Mouse (Mus musculus) MEL (cell line): ENCODE data around the gene Itgam. TPM values are rescaled to one million over a fixed set of nuclear protein-coding genes. Genes with fewer than 3 reads are reported as not detected.

Experiments used
- DNase-seq: peaks from one replicate; pipeline ENCODE4 v3.0.0; 2011; ENCODE audit warnings: low read depth, low spot score
- H3K27ac ChIP-seq: 2 replicates; pipeline ENCODE4 v1.5.1; 2012; ENCODE audit warnings: low read depth, mild to moderate bottlenecking, control low read depth, low read length, moderate library complexity; ENCODE audit not compliant: control insufficient read depth
- H3K27me3 ChIP-seq, 2 experiments: fragments of 150-350 bp in 1 of 2; sonication (generic) in 1 of 2; 2 replicates each; pipeline ENCODE4 v1.6.1; 2012; ENCODE audit warnings: low read length in 2 of 2, mild to moderate bottlenecking in 2 of 2, improper control_type of control experiment in 1 of 2, moderate library complexity in 1 of 2; ENCODE audit not compliant: insufficient read depth in 2 of 2, control insufficient read depth in 1 of 2
- H3K36me3 ChIP-seq, 2 experiments: 2 replicates each; pipeline ENCODE4 v1.6.1; 2012 to 2014; ENCODE audit warnings: low read length in 2 of 2, improper control_type of control experiment in 1 of 2, inconsistent platforms in 1 of 2, mild to moderate bottlenecking in 1 of 2; ENCODE audit not compliant: insufficient read depth in 2 of 2, control insufficient read depth in 1 of 2
- H3K4me1 ChIP-seq, 2 experiments: fragments of 150-350 bp in 1 of 2; sonication (generic) in 1 of 2; 2 replicates each; pipeline ENCODE4 v1.6.1; 2012; ENCODE audit warnings: low read length in 2 of 2, improper control_type of control experiment in 1 of 2, mild to moderate bottlenecking in 1 of 2; ENCODE audit not compliant: insufficient read depth in 2 of 2, control insufficient read depth in 1 of 2
- H3K4me3 ChIP-seq, 2 experiments: fragments of 150-350 bp in 1 of 2; sonication (generic) in 1 of 2; 2 replicates each; pipeline ENCODE4 v1.5.1; 2012; ENCODE audit warnings: low read depth in 2 of 2, low read length in 2 of 2, mild to moderate bottlenecking in 2 of 2, moderate library complexity in 2 of 2, control low read depth in 1 of 2, improper control_type of control experiment in 1 of 2; ENCODE audit not compliant: control insufficient read depth in 1 of 2, insufficient read depth in 1 of 2
- H3K79me2 ChIP-seq: 2 replicates; pipeline ENCODE4 v1.6.1; 2012; ENCODE audit warnings: mild to moderate bottlenecking, low read length, moderate library complexity; ENCODE audit not compliant: control insufficient read depth, poor library complexity, insufficient read depth
- H3K9ac ChIP-seq: 2 replicates; pipeline ENCODE4 v1.6.1; 2012; ENCODE audit warnings: low read depth, mild to moderate bottlenecking, control low read depth, low read length, moderate library complexity; ENCODE audit not compliant: control insufficient read depth, poor library complexity, severe bottlenecking
- H3K9me3 ChIP-seq: fragments of 150-350 bp; sonication (generic); replicated peaks from 2 replicates; pipeline ENCODE4 v1.6.1; 2012; ENCODE audit warnings: mild to moderate bottlenecking, low read length, improper control_type of control experiment, moderate library complexity; ENCODE audit not compliant: insufficient read depth
- BHLHE40 ChIP-seq: IDR thresholded peaks from 2 replicates; pipeline ENCODE4 v1.6.1; 2012; ENCODE audit warnings: low read depth, mild to moderate bottlenecking, inconsistent platforms, low read length, improper control_type of control experiment, borderline replicate concordance
- CHD2 ChIP-seq: IDR thresholded peaks from 2 replicates; pipeline ENCODE4 v1.6.1; 2011; ENCODE audit warnings: low read length, improper control_type of control experiment
- E2F4 ChIP-seq: IDR thresholded peaks from 2 replicates; pipeline ENCODE4 v1.6.1; 2011; ENCODE audit warnings: low read depth, low read length, improper control_type of control experiment, borderline replicate concordance
- GABPA ChIP-seq: IDR thresholded peaks from 2 replicates; pipeline ENCODE4 v1.6.1; 2012; ENCODE audit warnings: low read depth, mild to moderate bottlenecking, inconsistent platforms, low read length, improper control_type of control experiment, moderate library complexity
- JUND ChIP-seq: IDR thresholded peaks from 2 replicates; pipeline ENCODE4 v1.6.1; 2011; ENCODE audit warnings: low read depth, mild to moderate bottlenecking, improper control_type of control experiment, low read length
- KAT2A ChIP-seq: conservative IDR thresholded peaks from 2 replicates; pipeline ENCODE4 v1.6.1; 2012; ENCODE audit warnings: low read depth, low read length, improper control_type of control experiment, inconsistent platforms
- MAFK ChIP-seq: IDR thresholded peaks from 2 replicates; pipeline ENCODE4 v1.6.1; 2011; ENCODE audit warnings: low read depth, mild to moderate bottlenecking, low read length, improper control_type of control experiment, borderline replicate concordance
- MAZ ChIP-seq: IDR thresholded peaks from 2 replicates; pipeline ENCODE4 v1.6.1; 2012; ENCODE audit warnings: low read depth, mild to moderate bottlenecking, inconsistent platforms, low read length, improper control_type of control experiment
- MXI1 ChIP-seq: IDR thresholded peaks from 2 replicates; pipeline ENCODE4 v1.6.1; 2011; ENCODE audit warnings: mild to moderate bottlenecking, low read depth, low read length, improper control_type of control experiment
- MYB ChIP-seq: IDR thresholded peaks from 2 replicates; pipeline ENCODE4 v1.6.1; 2011; ENCODE audit warnings: mild to moderate bottlenecking, low read depth, low read length, improper control_type of control experiment
- MYC ChIP-seq: IDR thresholded peaks from 2 replicates; pipeline ENCODE4 v1.6.1; 2011; ENCODE audit warnings: low read depth, mild to moderate bottlenecking, low read length, improper control_type of control experiment, moderate library complexity
- NRF1 ChIP-seq: IDR thresholded peaks from 2 replicates; pipeline ENCODE4 v1.6.1; 2014; ENCODE audit warnings: low read depth, mild to moderate bottlenecking, inconsistent platforms, low read length, improper control_type of control experiment, moderate library complexity; ENCODE audit not compliant: poor library complexity, insufficient read depth, severe bottlenecking
- POLR2AphosphoS2 ChIP-seq: IDR thresholded peaks from 2 replicates; pipeline ENCODE4 v1.6.1; 2011; ENCODE audit warnings: low read length, improper control_type of control experiment
- POLR2AphosphoS5 ChIP-seq: IDR thresholded peaks from 2 replicates; pipeline ENCODE4 v1.6.1; 2012; ENCODE audit warnings: low read depth, borderline replicate concordance, mild to moderate bottlenecking, inconsistent platforms, low read length, moderate library complexity, mixed read lengths
- RCOR1 ChIP-seq: IDR thresholded peaks from 2 replicates; pipeline ENCODE4 v1.6.1; 2012; ENCODE audit warnings: low read depth, mild to moderate bottlenecking, inconsistent platforms, low read length, improper control_type of control experiment
- SIN3A ChIP-seq: IDR thresholded peaks from 2 replicates; pipeline ENCODE4 v1.6.1; 2012; ENCODE audit warnings: low read length, improper control_type of control experiment, inconsistent platforms
- TAL1 ChIP-seq: IDR thresholded peaks from 2 replicates; pipeline ENCODE4 v1.6.1; 2012; ENCODE audit warnings: mild to moderate bottlenecking, inconsistent platforms, low read length, moderate library complexity, mixed read lengths
- TBP ChIP-seq: IDR thresholded peaks from 2 replicates; pipeline ENCODE4 v1.8.0; 2011; ENCODE audit warnings: low read depth, low read length, improper control_type of control experiment
- TCF12 ChIP-seq: IDR thresholded peaks from 2 replicates; pipeline ENCODE4 v1.6.1; 2014; ENCODE audit warnings: low read depth, mild to moderate bottlenecking, inconsistent platforms, low read length, improper control_type of control experiment, moderate library complexity
- ZNF384 ChIP-seq: IDR thresholded peaks from 2 replicates; pipeline ENCODE4 v1.6.1; 2012; ENCODE audit warnings: low read depth, mild to moderate bottlenecking, inconsistent platforms, low read length, improper control_type of control experiment
- polyA plus RNA-seq, 2 experiments: library from polyadenylated mRNA; stranded (reverse) in 1 of 2; unstranded in 1 of 2; fragments of >175 nt in 1 of 2; fragments of >200 nt in 1 of 2; gene quantifications; 2 replicates each; pipeline versions ENCODE4 v1.2.1 to v1.2.4; 2012; ENCODE audit warnings: low replicate concordance in 2 of 2, low read depth in 1 of 2; ENCODE audit not compliant: insufficient read length in 2 of 2, insufficient read depth in 1 of 2, missing spikeins in 1 of 2
- total RNA-seq: library from RNA; depleted of rRNA; stranded (reverse); fragments of 300-350 nt; gene quantifications from 2 replicates; pipeline ENCODE4 v1.2.3, GENCODE M21; 2012

Itgam gene
- total and polyA plus RNA-seq, 3 experiments, result not detected

DNA sequence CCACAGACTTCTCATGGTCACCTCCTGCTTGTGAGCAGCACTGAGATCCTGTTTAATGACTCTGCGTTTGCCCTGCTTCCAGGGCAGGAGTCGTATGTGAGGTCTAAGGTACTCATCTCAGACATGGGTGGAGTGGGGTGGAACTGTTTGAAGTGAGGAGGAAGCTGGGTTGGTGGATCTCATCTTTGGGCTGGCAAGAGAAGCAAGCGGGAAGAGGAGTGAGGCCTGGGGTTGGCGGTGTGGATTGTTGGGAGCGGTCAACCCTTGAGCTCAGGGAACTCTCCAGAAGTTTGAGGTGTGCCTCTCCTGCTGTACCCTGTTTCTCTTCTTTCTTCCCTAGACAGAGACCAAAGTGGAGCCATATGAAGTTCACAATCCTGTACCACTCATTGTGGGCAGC lies 54.0 kb downstream of the Itgam start:
- DNase-seq, result no peak
- no peaks in the 10 kb centered on the region for H3K4me1 ChIP-seq

DNA sequence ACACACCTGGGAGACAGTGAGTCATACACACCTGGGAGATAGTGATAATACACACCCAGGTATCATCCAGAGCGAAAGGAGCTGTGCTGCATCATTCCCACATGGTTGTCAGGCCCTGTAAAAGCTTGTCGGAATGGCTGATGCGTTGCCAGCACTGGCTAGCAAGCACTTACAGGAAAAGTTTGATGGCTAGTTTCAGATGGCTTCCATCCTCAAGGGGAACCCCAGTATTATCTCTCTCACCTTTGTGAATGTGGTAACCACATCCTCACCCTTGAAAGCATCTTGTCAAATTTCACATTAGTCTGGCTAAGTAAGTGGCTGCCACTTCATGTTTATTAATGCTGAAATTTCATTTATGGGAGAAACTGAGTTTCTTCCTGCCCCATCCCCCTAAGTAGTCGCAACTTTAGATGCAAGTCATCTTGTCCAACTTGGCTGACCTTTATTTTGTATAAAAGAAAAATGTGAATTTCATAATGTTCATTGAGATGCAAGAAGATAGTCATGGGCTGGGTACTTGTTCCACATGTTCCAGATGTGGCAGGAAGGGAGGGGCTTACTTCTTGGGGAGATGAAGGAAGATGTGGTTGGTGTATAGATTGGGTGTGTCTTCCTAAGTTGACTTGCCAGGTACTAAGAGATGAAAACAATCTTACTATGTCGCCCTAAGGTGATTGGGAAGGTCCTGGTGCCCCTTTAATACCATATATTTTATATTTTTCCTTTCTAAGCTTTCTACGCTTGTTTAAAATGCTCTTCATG lies 57.5 kb downstream of the Itgam start:
- Histone ChIP-seq H3K4me1 (no peaks in the 10 kb centered on the region), H3K79me2 (no peaks in the 10 kb centered on the region), H3K27ac (no peak overlapping the region), H3K36me3 (no peaks in the 10 kb centered on the region), H3K9me3 (no peaks in the 10 kb centered on the region), H3K4me3 (no peak overlapping the region), H3K9ac (no peak overlapping the region), H3K27me3 (peaks cover 0 to 9% of the 10 kb centered on the region in 2 experiments; a peak in 3 of 4 replicates)
- no peak for TF ChIP-seq RCOR1
- TF ChIP-seq CHD2, result no peak
- no peak for TF ChIP-seq JUND
- no peak for DNase-seq

More for the DNA sequence above, 54.0 kb downstream of the Itgam start:
- Histone ChIP-seq H3K36me3 (no peaks in the 10 kb centered on the region), H3K4me3 (no peak overlapping the region), H3K27ac (no peak overlapping the region), H3K79me2 (no peaks in the 10 kb centered on the region), H3K9ac (no peak overlapping the region), H3K9me3 (no peaks in the 10 kb centered on the region), H3K27me3 (peaks cover 0 to 2% of the 10 kb centered on the region in 2 experiments; a peak in 2 of 4 replicates)
- TF ChIP-seq TAL1 (no peak), MAFK (no peak), NRF1 (no peak), SIN3A (no peak), ZNF384 (no peak), KAT2A (no peak)

DNA sequence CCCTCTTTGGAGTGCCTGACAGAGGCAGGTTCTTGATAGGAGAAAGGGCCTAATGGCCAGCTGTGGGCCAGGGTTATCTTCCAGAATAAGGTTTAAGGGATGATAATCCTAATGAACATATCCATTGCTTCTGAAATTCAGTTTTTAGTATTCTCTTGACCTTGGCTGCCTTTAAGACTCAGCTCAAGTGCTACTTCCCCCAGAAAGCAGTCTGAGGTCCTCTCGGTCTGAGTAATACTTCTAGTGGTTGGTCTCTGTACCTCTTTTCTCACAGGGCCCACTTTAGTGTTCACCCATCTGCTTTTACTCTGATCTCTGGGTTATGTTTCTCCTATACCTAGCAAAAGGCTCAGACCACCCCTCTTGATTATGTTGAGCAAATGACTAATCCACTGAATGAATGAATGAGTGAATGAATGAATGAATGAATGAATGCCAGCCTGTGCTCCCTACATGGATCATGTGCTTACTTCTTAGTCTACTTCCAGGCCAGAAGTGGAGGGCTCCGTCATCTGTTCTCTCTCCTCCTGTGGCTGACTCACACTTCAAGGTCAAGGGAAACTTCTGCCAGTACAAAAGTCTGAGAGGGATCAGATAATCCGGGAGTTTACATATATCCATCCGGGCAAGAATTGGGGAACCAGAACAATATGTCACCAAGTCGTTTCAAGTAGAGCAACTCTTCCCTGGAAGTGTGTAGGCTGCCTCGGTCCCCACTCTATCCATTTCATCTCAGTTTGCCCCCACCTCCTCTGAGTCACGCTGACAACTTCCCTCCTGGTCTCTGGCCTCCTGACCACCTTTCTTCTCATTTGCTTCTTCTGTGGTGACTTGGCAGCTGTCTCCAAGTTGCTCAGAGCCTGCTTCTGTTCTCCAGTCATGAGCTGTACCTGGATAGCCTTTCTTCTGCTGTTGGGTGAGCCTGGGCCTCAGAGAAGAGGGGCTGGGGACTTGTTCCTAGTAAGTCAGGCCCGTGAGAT lies 66.6 kb downstream of the Itgam start, which contains the start of gene Itgax:
Gene Itgax, plus strand, starts transcription at position 807 of the 980 bp plus-strand sequence.
- Histone ChIP-seq H3K36me3 (peaks cover 0 to 9% of the 10 kb centered on the region in 2 experiments; a peak in 2 of 4 replicates), H3K9ac (no peak within 1 kb of the TSS), H3K9me3 (no peaks in the 10 kb centered on the region), H3K79me2 (no peaks in the 10 kb centered on the region), H3K27ac (no peak within 1 kb of the TSS), H3K4me3 (no peak within 1 kb of the TSS), H3K27me3 (peaks cover 0 to 3% of the 10 kb centered on the region in 2 experiments; a peak in 2 of 4 replicates), H3K4me1 (peaks cover 6 to 26% of the 10 kb centered on the region in 2 experiments; a peak in 3 of 4 replicates)
- DNase-seq, result no peak
- TF ChIP-seq POLR2AphosphoS2 (no peak), MYC (no peak), MYB (no peak), CHD2 (no peak), ZNF384 (no peak), TBP (no peak), MAZ (no peak), MAFK (no peak), POLR2AphosphoS5 (no peak), TCF12 (no peak), RCOR1 (no peak), BHLHE40 (no peak), GABPA (no peak), MXI1 (no peak), E2F4 (no peak)
